Mouse (Mus musculus): ENCODE measurements around the gene Trpm2. TPM values are rescaled to one million over a fixed set of nuclear protein-coding genes. Genes with fewer than 3 reads are reported as not detected.
"Not testable (repeated sequence)": the region's sequence is repeated elsewhere in the genome, so short reads cannot be mapped to it uniquely, and the experiment has no call there.

The Trpm2 gene
- polyA plus RNA-seq, 1 experiment from 2014 or later = 0.86 TPM

DNA sequence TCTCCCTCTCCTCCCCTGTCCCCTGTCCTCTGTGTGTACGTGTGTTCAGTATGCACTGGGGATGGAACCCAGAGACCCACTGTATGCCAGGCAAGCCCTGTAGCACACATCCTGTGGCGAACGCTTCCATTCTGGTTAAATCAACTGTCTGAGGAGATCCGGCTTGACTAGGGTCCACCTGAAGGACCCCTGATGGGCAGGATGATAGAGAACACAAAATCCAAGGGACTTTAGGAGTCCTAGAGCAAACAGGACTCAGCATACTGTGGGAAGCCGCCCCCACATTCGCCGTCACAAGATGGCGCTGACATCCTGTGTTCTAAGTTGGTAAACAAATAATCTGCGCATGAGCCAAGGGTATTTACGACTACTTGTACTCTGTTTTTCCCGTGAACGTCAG lies 19.9 kb downstream of the Trpm2 start:
- H3K9me3 ChIP-seq (ENCODE audit: control insufficient read depth, low read length); H3K4me2 ChIP-seq (ENCODE audit: low read depth, low read length, severe bottlenecking); H3K4me3 ChIP-seq (ENCODE audit: low read depth, low read length); H3K4me1 ChIP-seq (replicated peaks; ENCODE audit: control insufficient read depth, insufficient read depth, low read length); H3K27ac ChIP-seq (ENCODE audit: low read depth, low read length); DNase-seq (ENCODE audit: low spot score); H3K27me3 ChIP-seq (ENCODE audit: control insufficient read depth, insufficient read depth, low read length); H3K9ac ChIP-seq (ENCODE audit: low read length); ATAC-seq (replicated peaks; ENCODE audit: low FRiP score); H3K36me3 ChIP-seq (ENCODE audit: control insufficient read depth, insufficient read depth, low read length): not testable (repeated sequence)
- WGBS = 93% methylated on average over 8 of the region's 12 CpGs

DNA sequence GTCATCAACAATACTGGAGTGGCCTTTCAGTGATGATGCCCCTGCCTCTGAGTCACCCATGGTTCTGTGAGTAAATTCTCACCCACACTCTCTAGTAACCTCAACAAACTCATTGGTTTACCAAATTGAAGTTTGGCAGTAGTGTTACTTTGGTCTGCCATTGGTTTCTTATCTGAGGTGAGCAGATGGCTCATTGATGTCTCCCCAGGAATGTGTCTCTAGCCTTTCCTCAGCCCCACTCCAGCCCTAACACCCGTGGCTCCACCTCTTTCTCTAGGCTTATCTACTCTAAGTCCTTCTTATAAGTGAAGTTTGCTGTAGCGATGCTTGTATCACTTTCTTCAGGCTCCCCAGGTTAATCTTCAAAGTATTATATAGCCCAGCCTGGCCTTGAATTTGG lies 30.7 kb downstream of the Trpm2 start:
- Histone ChIP-seq H3K27me3 (ENCODE audit: control insufficient read depth, insufficient read depth, low read length) (no peaks in the 10 kb centered on the region), H3K4me3 (ENCODE audit: low read depth, low read length) (no peak overlapping the region), H3K27ac (ENCODE audit: low read depth, low read length) (no peak overlapping the region), H3K9me3 (ENCODE audit: control insufficient read depth, low read length) (no peaks in the 10 kb centered on the region), H3K9ac (ENCODE audit: low read length) (no peak overlapping the region), H3K36me3 (ENCODE audit: control insufficient read depth, insufficient read depth, low read length) (no peaks in the 10 kb centered on the region), H3K4me1 (replicated peaks; ENCODE audit: control insufficient read depth, insufficient read depth, low read length) (no peaks in the 10 kb centered on the region), H3K4me2 (ENCODE audit: low read depth, low read length, severe bottlenecking) (no peak overlapping the region)
- no peak for DNase-seq (ENCODE audit: low spot score)
- WGBS = 80% methylated on average over 2 of the region's 2 CpGs
- ATAC-seq (replicated peaks; ENCODE audit: low FRiP score) = no peak

DNA sequence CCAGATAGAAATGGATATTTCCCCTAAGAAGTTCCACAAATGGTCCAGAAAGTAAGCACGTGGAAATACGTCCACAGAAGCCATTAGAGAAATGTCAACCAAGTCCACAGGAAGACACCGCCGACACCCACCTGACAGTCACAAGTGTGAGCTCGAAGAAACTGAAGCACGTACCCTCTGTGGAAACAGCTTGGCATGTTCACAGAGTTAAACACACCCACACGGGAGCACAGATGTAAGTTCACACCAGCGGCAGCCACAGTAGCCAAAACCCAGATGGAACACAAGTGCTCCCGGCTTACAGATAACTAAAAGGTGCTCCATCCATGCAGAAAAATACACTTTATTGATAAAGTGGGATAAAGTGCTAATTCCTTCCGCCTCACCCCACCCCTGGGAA lies 43.0 kb downstream of the Trpm2 start:
- H3K9me3 ChIP-seq (ENCODE audit: control insufficient read depth, low read length) = no peaks in the 10 kb centered on the region
- H3K36me3 ChIP-seq (ENCODE audit: control insufficient read depth, insufficient read depth, low read length) = no peaks in the 10 kb centered on the region
- no peak overlapping the region for H3K27ac ChIP-seq (ENCODE audit: low read depth, low read length)
- 91% methylated on average over 10 of the region's 10 CpGs for WGBS
- H3K27me3 ChIP-seq (ENCODE audit: control insufficient read depth, insufficient read depth, low read length) = no peaks in the 10 kb centered on the region
- no peak overlapping the region for H3K4me3 ChIP-seq (ENCODE audit: low read depth, low read length)
- ATAC-seq (replicated peaks; ENCODE audit: low FRiP score) (no peak), DNase-seq (ENCODE audit: low spot score) (no peak)
- no peak overlapping the region for H3K4me2 ChIP-seq (ENCODE audit: low read depth, low read length, severe bottlenecking)
- H3K4me1 ChIP-seq (replicated peaks; ENCODE audit: control insufficient read depth, insufficient read depth, low read length) = no peaks in the 10 kb centered on the region
- H3K9ac ChIP-seq (ENCODE audit: low read length) = no peak overlapping the region

DNA sequence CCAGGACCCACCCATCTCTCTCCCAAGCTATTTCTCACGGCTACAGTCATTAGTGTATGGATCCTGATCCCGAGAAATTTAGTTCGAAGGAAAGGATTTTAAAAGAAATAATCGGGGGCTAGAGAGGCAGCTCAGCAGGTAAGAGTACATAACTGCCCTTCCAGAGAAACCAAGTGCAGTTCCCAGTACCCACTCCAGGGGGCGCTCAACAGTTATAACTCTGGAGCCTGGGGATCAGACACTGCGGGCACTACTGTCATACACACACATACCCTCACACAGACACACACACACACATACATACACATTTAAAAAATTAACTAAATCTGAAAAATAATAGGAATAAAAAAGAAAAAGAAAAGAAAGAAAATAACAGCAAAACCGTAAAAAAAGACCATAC lies 44.2 kb downstream of the Trpm2 start:
- DNase-seq (ENCODE audit: low spot score) (peak; percentile 75), ATAC-seq (replicated peaks; ENCODE audit: low FRiP score) (no peak)
- Histone ChIP-seq H3K36me3 (ENCODE audit: control insufficient read depth, insufficient read depth, low read length) (no peaks in the 10 kb centered on the region), H3K9ac (ENCODE audit: low read length) (no peak overlapping the region), H3K9me3 (ENCODE audit: control insufficient read depth, low read length) (no peaks in the 10 kb centered on the region), H3K27ac (ENCODE audit: low read depth, low read length) (no peak overlapping the region), H3K4me2 (ENCODE audit: low read depth, low read length, severe bottlenecking) (no peak overlapping the region), H3K27me3 (ENCODE audit: control insufficient read depth, insufficient read depth, low read length) (no peaks in the 10 kb centered on the region), H3K4me3 (ENCODE audit: low read depth, low read length) (no peak overlapping the region), H3K4me1 (replicated peaks; ENCODE audit: control insufficient read depth, insufficient read depth, low read length) (no peaks in the 10 kb centered on the region)
- 46% methylated on average over 7 of the region's 7 CpGs for WGBS

DNA sequence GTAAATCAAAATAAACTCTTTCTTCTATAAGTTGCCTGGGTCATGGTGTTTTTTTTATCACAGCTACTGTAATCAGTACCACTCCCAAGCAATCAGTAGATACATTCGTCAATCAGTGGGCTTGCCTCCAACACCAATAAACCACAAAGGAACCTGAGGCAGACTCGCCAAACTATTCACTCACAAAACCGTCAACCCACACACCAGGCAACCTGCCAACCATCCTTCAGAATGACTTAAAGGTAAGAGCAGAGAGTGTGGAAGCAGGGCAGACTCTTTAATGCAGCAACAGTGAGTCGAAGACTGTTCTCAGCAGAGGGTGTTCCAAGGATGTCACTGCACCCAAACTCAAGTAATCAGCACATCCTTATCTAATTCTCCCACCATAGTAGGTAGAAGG lies 47.7 kb downstream of the Trpm2 start:
- Histone ChIP-seq H3K4me2 (ENCODE audit: low read depth, low read length, severe bottlenecking) (no peak overlapping the region), H3K4me1 (replicated peaks; ENCODE audit: control insufficient read depth, insufficient read depth, low read length) (no peaks in the 10 kb centered on the region), H3K36me3 (ENCODE audit: control insufficient read depth, insufficient read depth, low read length) (no peaks in the 10 kb centered on the region), H3K4me3 (ENCODE audit: low read depth, low read length) (no peak overlapping the region), H3K9me3 (ENCODE audit: control insufficient read depth, low read length) (no peaks in the 10 kb centered on the region), H3K27ac (ENCODE audit: low read depth, low read length) (no peak overlapping the region), H3K9ac (ENCODE audit: low read length) (no peak overlapping the region), H3K27me3 (ENCODE audit: control insufficient read depth, insufficient read depth, low read length) (no peaks in the 10 kb centered on the region)
- 87% methylated on average over 4 of the region's 4 CpGs for WGBS
- DNase-seq (ENCODE audit: low spot score) (no peak), ATAC-seq (replicated peaks; ENCODE audit: low FRiP score) (no peak)

DNA sequence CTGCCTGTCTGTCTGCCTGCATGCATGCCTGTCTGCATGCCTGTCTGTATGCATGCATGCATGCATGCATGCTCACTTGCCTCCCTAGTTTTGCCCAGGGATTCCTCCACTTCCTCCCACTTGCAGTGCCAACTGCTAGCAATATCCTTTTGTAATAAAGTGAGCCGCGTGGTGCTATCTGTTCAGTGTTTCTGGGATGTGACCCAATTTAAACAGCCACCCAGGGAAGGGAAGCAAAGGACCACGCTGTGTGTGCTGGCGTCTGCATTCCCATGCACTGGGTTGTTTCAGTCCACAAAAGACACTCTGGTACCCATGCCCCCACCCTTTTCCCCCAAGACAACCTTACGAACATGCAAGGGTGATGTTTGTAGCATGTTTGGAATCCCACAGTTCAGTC lies 49.4 kb downstream of the Trpm2 start:
- Histone ChIP-seq H3K36me3 (ENCODE audit: control insufficient read depth, insufficient read depth, low read length) (no peaks in the 10 kb centered on the region), H3K4me1 (replicated peaks; ENCODE audit: control insufficient read depth, insufficient read depth, low read length) (no peaks in the 10 kb centered on the region), H3K9ac (ENCODE audit: low read length) (no peak overlapping the region), H3K27me3 (ENCODE audit: control insufficient read depth, insufficient read depth, low read length) (no peaks in the 10 kb centered on the region), H3K27ac (ENCODE audit: low read depth, low read length) (no peak overlapping the region), H3K4me3 (ENCODE audit: low read depth, low read length) (no peak overlapping the region), H3K4me2 (ENCODE audit: low read depth, low read length, severe bottlenecking) (no peak overlapping the region), H3K9me3 (ENCODE audit: control insufficient read depth, low read length) (no peaks in the 10 kb centered on the region)
- ATAC-seq (replicated peaks; ENCODE audit: low FRiP score) (no peak), DNase-seq (ENCODE audit: low spot score) (no peak)
- 82% methylated on average over 5 of the region's 5 CpGs for WGBS

DNA sequence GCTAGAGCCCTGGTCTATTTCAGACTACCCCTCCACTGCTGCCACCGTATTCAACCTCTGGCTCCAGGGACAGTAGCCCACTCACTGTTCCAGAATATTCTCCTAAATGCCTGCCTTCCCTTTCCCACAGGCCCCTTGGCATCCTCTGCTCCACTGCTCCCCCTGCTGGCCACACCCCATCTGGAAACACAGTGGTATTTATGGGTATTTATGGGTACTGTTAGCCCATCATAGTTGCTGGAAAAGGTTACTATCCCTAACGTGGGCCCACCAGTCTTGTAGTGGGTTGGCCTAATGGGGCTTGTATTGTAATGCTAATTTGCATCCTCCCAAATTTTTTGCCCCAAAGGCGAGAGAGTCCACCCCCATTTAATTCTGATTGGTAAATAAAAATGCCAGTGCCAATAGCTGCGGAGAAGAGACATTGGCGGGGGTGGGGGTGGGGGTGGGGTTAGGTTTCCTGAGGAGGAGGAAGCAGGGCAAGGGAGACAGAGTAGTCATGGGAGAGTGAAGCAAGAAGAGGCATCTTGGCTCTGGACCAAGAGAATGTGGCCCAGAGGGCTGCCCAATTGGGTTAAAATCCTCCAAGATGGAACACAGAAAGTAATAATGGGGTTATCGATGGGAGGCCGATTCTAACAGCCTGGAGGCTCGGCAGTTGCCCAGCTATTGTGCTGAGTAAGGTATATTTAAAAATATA lies 53.6 kb downstream of the Trpm2 start:
- Histone ChIP-seq H3K9me3 (ENCODE audit: control insufficient read depth, low read length) (no peaks in the 10 kb centered on the region), H3K4me3 (ENCODE audit: low read depth, low read length) (no peak overlapping the region), H3K36me3 (ENCODE audit: control insufficient read depth, insufficient read depth, low read length) (no peaks in the 10 kb centered on the region), H3K4me1 (replicated peaks; ENCODE audit: control insufficient read depth, insufficient read depth, low read length) (no peaks in the 10 kb centered on the region), H3K9ac (ENCODE audit: low read length) (no peak overlapping the region), H3K27me3 (ENCODE audit: control insufficient read depth, insufficient read depth, low read length) (no peaks in the 10 kb centered on the region), H3K27ac (ENCODE audit: low read depth, low read length) (no peak overlapping the region), H3K4me2 (ENCODE audit: low read depth, low read length, severe bottlenecking) (no peak overlapping the region)
- no peak for ATAC-seq (replicated peaks; ENCODE audit: low FRiP score)
- peak; percentile 67 for DNase-seq (ENCODE audit: low spot score)
- WGBS = 63% methylated on average over 8 of the region's 8 CpGs

DNA sequence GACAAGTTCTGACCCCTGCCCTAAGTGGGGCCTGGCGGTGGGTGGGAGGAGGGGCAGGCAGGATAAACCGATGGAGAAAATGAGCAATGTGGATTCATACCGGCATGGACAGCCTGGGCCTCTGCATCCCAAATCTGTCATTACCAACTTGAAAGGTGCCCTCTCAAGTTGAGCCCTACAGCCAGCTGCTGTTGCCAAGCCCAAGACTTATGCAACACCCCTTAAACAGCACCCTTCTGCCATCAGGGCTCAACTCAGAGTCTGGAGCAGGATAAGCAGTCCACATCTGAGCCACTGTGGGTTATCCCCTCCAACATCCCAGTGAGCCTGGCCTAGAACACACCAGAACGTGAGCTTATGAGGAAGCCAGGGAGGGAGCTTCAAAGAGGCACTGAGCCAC lies 57.1 kb downstream of the Trpm2 start:
- ATAC-seq (replicated peaks; ENCODE audit: low FRiP score) = no peak
- H3K27ac ChIP-seq (ENCODE audit: low read depth, low read length) = no peak overlapping the region
- no peak for DNase-seq (ENCODE audit: low spot score)
- H3K9ac ChIP-seq (ENCODE audit: low read length) = no peak overlapping the region
- no peaks in the 10 kb centered on the region for H3K36me3 ChIP-seq (ENCODE audit: control insufficient read depth, insufficient read depth, low read length)
- WGBS = 70% methylated on average over 4 of the region's 4 CpGs
- no peaks in the 10 kb centered on the region for H3K27me3 ChIP-seq (ENCODE audit: control insufficient read depth, insufficient read depth, low read length)
- H3K4me3 ChIP-seq (ENCODE audit: low read depth, low read length) = no peak overlapping the region
- H3K4me1 ChIP-seq (replicated peaks; ENCODE audit: control insufficient read depth, insufficient read depth, low read length) = no peaks in the 10 kb centered on the region
- H3K9me3 ChIP-seq (ENCODE audit: control insufficient read depth, low read length) = no peaks in the 10 kb centered on the region
- no peak overlapping the region for H3K4me2 ChIP-seq (ENCODE audit: low read depth, low read length, severe bottlenecking)

DNA sequence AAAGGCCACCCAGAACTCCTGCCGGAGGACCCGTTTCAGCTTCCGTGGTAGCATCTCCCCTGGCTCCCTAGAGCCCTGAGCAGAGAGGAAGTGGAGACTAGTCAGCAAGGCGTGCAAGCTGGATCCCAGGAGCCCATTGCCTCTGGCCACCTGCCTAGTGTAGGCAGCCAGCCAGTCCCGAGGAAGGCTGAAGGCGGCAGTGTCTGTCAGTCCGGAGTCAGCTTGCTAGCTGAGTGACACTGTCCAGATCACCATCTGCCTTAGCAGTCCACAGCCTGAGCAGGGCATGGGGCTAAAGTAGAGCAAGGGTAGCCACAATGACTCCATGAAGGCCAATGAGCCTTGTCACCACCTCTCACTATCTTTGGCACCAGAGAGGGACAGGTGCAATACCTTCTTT lies 57.8 kb downstream of the Trpm2 start:
- H3K36me3 ChIP-seq (ENCODE audit: control insufficient read depth, insufficient read depth, low read length) = no peaks in the 10 kb centered on the region
- H3K9me3 ChIP-seq (ENCODE audit: control insufficient read depth, low read length) = no peaks in the 10 kb centered on the region
- DNase-seq (ENCODE audit: low spot score) = no peak
- no peak overlapping the region for H3K9ac ChIP-seq (ENCODE audit: low read length)
- no peaks in the 10 kb centered on the region for H3K4me1 ChIP-seq (replicated peaks; ENCODE audit: control insufficient read depth, insufficient read depth, low read length)
- WGBS = 78% methylated on average over 7 of the region's 7 CpGs
- no peak overlapping the region for H3K4me3 ChIP-seq (ENCODE audit: low read depth, low read length)
- no peak overlapping the region for H3K4me2 ChIP-seq (ENCODE audit: low read depth, low read length, severe bottlenecking)
- no peak overlapping the region for H3K27ac ChIP-seq (ENCODE audit: low read depth, low read length)
- no peak for ATAC-seq (replicated peaks; ENCODE audit: low FRiP score)
- H3K27me3 ChIP-seq (ENCODE audit: control insufficient read depth, insufficient read depth, low read length) = no peaks in the 10 kb centered on the region
